Comparison of ENCODE assay signal across 18 mouse cellular contexts in the genomic region with DNA sequence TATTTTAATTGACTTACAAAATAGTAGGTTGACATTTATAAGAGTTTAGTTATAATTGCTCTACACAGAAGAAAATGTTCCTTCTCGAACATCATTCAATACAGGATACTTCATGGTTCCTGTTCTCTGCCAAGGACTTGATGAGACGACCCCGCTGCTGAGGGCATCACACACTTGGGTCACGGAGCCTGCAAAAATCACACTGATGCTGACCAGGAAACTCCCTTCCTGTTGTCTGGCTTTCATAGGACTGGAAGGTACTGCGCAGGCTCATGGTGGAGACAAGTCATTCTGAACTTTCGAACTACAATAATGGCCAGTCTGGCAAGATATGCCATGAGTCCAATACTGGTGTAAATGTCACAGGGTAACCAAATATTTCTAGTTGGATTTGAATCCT.
"Had no signal": no experiment of that assay in that cellular context is flagged by ENCODE, and none has a peak within 500 bp of the region (broad histone marks: within the 10 kb centered on the region; RNA-seq: fewer than 3 reads in every experiment).

No protein-coding gene starts in this region.

- H3K9me3 ChIP-seq: heart, embryonic 13.5 days; heart, embryonic 15.5 days; hindbrain, embryonic 13.5 days; hindbrain, embryonic 15.5 days; limb, embryonic 13.5 days; limb, embryonic 15.5 days; liver, embryonic 12.5 days had no signal

- H3K27ac ChIP-seq: heart, embryonic 13.5 days; heart, embryonic 15.5 days; hindbrain, embryonic 13.5 days; hindbrain, embryonic 15.5 days; hindbrain, postnatal 0 days; limb, embryonic 13.5 days; limb, embryonic 15.5 days; liver, embryonic 12.5 days; liver, embryonic 14.5 days had no signal

- H3K4me1 ChIP-seq: heart, embryonic 13.5 days; heart, embryonic 15.5 days; hindbrain, embryonic 13.5 days; hindbrain, embryonic 15.5 days; limb, embryonic 13.5 days; limb, embryonic 15.5 days; liver, embryonic 12.5 days had no signal

- H3K36me3 ChIP-seq: heart, embryonic 13.5 days; heart, embryonic 15.5 days; hindbrain, embryonic 13.5 days; hindbrain, embryonic 15.5 days; limb, embryonic 13.5 days; limb, embryonic 15.5 days; liver, embryonic 12.5 days had no signal

- H3K4me3 ChIP-seq: heart, embryonic 13.5 days; heart, embryonic 15.5 days; hindbrain, embryonic 13.5 days; hindbrain, embryonic 15.5 days; limb, embryonic 13.5 days; limb, embryonic 15.5 days; liver, embryonic 12.5 days had no signal

- H3K27me3 ChIP-seq: heart, embryonic 13.5 days; heart, embryonic 15.5 days; hindbrain, embryonic 13.5 days; hindbrain, embryonic 15.5 days; limb, embryonic 13.5 days; limb, embryonic 15.5 days; liver, embryonic 12.5 days had no signal

- H3K4me2 ChIP-seq: heart, embryonic 11.5 days; heart, embryonic 13.5 days; heart, embryonic 15.5 days; hindbrain, embryonic 13.5 days; hindbrain, embryonic 15.5 days; limb, embryonic 13.5 days; limb, embryonic 15.5 days; liver, embryonic 12.5 days had no signal

- DNase-seq: forebrain, postnatal 0 days; gastrocnemius, postnatal 14 days; gastrocnemius, postnatal 36 days; kidney, adult 8-10 months; layer of hippocampus, adult 9-11 months; layer of hippocampus, postnatal 36 days; left cerebral cortex, postnatal 4 days; lung, adult 18-20 months had no signal

- H3K9ac ChIP-seq: forebrain, postnatal 0 days; heart, embryonic 13.5 days; heart, embryonic 15.5 days; hindbrain, embryonic 13.5 days; hindbrain, embryonic 15.5 days; limb, embryonic 13.5 days; limb, embryonic 15.5 days; liver, embryonic 12.5 days; liver, embryonic 14.5 days had no signal
